Mouse (Mus musculus): ENCODE measurements around the gene Muc3a. TPM values are rescaled to one million over a fixed set of nuclear protein-coding genes. Genes with fewer than 3 reads are reported as not detected.

Gene Muc3a
- polyA plus RNA-seq (2015; fragmentation: Nextera tagmentation; extraction: Ambion mirVana), result not detected in 2 replicates

DNA sequence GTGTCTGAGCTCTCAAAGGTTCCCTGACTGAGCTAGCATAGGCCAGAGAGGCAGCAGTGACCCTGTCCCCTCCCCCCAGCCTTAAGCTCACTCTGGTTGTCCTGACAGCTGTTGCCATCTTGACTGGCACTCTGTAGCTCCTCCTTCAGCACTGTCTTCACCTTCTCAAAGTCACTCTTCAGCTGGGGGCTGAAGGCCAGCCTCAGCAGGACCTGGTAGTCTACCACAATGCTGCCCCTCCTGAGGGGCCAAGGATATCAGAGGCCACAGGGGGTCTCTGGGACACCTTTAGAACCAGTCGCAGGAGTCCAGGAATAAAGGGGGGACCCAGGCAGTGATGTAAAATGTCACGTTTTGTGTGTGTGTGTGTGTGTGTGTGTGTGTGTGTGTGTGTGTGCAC lies at the start of gene Muc3a:
Gene Muc3a (minus strand): TSS at position 101 of the 400 bp plus-strand sequence.
- Histone ChIP-seq H3K4me3 (no peak within 1 kb of the TSS), H3K4me2 (no peak within 1 kb of the TSS), H3K9me3 (replicated peaks) (no peaks in the 10 kb centered on the region), H3K27me3 (peaks cover 3% of the 10 kb centered on the region; the same call in 1 of the 2 replicates), H3K9ac (no peak within 1 kb of the TSS), H3K4me1 (no peaks in the 10 kb centered on the region), H3K36me3 (ENCODE audit: poor library complexity, severe bottlenecking) (no peaks in the 10 kb centered on the region), H3K27ac (no peak within 1 kb of the TSS)
- no peak for ATAC-seq
- WGBS, result 69% methylated on average over 2 of the region's 2 CpGs

DNA sequence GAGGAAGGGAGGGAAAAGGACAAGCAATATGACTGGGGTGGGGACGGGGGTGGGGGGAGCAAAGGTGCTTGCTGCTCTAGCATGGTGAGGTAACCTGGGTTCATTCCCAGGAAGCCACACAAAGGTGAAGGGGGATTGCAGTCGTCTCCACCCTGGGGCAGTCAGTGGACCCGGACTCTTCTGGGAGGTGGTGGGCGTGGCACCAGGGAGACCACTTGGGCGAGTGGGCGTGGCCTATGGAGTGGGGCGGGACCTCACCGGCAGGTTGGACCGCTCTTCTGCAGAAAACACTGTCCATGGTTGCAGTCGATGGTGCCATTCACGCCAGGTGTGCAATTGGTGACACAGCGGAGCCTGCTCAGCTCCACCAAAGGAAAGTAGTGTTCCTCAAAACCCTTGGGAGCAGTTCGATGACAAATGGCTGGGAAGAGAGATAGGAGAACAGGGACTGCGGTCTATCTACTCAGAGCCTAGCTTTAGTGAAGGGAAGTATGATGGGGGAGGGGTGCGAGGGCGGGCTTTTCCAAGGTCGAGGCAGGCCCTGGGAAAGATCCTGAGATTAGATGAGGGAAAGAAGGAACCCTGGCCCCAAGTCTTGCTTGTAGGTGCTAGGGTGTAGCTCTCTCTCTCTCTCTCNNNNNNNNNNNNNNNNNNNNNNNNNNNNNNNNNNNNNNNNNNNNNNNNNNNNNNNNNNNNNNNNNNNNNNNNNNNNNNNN lies 917 bp downstream of the Muc3a start:
- H3K4me2 ChIP-seq, result no peak overlapping the region
- no peak for ATAC-seq
- H3K27me3 ChIP-seq, result peaks cover 3% of the 10 kb centered on the region; the same call in 1 of the 2 replicates
- no peak overlapping the region for H3K4me3 ChIP-seq
- H3K27ac ChIP-seq, result no peak overlapping the region
- no peaks in the 10 kb centered on the region for H3K36me3 ChIP-seq (ENCODE audit: poor library complexity, severe bottlenecking)
- WGBS, result 30% methylated on average over 17 of the region's 17 CpGs
- H3K9ac ChIP-seq, result no peak overlapping the region
- no peaks in the 10 kb centered on the region for H3K9me3 ChIP-seq (replicated peaks)
- no peaks in the 10 kb centered on the region for H3K4me1 ChIP-seq

DNA sequence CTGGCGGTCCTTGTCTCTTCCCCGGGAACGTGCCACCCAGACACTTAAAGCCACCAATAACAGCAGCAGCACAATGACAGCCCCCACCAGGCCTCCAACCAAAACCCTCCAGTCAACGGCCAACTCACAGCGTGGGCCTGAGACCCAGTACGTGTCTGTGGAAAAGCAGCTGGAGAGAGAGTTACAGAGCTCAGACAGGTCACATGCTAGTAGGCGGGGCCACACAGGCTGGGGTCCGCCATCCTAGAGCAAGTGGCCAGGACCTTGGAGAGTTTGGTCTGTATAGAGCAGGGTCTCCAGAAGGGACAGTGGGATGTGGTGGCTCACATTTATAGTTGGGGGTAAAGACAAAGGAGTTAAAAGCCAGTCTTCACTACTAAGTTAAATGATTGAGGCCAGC lies 1.5 kb downstream of the Muc3a start:
- H3K4me3 ChIP-seq, result no peak overlapping the region
- H3K36me3 ChIP-seq (ENCODE audit: poor library complexity, severe bottlenecking), result no peaks in the 10 kb centered on the region
- ATAC-seq, result no peak
- H3K4me1 ChIP-seq, result no peaks in the 10 kb centered on the region
- 74% methylated on average over 8 of the region's 8 CpGs for WGBS
- peaks cover 3% of the 10 kb centered on the region; the same call in 1 of the 2 replicates for H3K27me3 ChIP-seq
- H3K9ac ChIP-seq, result no peak overlapping the region
- H3K4me2 ChIP-seq, result no peak overlapping the region
- H3K9me3 ChIP-seq (replicated peaks), result no peaks in the 10 kb centered on the region
- H3K27ac ChIP-seq, result no peak overlapping the region

DNA sequence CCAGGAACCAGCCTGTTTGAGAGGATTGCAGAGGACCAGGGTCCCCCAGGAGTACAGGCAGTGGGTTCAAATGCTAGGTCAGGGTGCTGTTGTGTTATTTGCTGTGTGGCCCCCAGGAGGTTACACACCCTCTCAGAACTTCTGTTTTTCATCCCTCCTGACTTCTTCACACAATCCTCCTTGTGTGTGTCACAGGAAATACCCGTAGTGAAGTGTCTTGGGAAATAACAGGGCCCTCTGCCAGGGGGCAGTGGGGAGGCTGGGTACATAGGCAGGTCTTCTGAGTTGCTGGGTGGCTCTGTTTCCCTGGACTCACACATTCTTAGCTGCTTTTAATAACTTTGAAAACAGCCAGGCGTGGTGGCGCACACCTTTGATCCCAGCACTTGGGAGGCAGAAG lies 6.9 kb downstream of the Muc3a start:
- no peaks in the 10 kb centered on the region for H3K36me3 ChIP-seq (ENCODE audit: poor library complexity, severe bottlenecking)
- 91% methylated on average over 3 of the region's 3 CpGs for WGBS
- no peaks in the 10 kb centered on the region for H3K27me3 ChIP-seq
- no peak for ATAC-seq
- H3K4me2 ChIP-seq, result no peak overlapping the region
- H3K9me3 ChIP-seq (replicated peaks), result no peaks in the 10 kb centered on the region
- no peaks in the 10 kb centered on the region for H3K4me1 ChIP-seq
- no peak overlapping the region for H3K27ac ChIP-seq
- H3K9ac ChIP-seq, result no peak overlapping the region
- H3K4me3 ChIP-seq, result no peak overlapping the region

DNA sequence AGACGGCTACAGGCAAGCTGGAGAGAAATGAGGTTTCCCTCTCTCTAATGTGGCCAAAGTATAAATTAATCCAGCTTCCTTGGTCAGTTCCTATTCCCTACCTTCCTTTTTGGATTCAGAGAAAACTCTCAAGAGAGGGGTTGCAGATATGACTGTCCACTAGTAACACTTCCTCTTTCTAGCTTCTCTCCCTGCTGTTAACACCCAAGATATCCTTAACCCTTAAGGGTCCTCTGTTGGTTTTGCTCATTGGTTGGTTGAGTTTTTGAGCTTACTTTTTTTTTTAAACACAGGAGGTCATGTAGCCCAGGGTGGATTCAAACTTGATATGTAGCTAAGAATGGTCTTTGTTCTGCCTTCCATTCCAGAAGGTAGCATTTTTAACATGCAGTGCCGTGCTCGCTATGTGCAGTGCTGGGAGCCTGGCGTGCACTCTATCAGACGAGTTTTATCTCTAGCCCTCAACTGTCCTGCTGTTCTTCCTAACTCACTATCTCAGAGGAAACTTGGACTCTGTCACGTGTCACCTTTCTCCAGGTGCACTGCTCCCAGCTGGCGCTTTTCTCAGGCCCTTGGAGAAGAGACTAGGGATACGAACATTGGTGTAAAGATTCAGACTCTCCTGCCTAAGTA lies 17.6 kb downstream of the Muc3a start:
- ATAC-seq, result no peak
- no peak overlapping the region for H3K4me2 ChIP-seq
- H3K9ac ChIP-seq, result no peak overlapping the region
- H3K9me3 ChIP-seq (replicated peaks), result no peaks in the 10 kb centered on the region
- H3K4me1 ChIP-seq, result no peaks in the 10 kb centered on the region
- no peaks in the 10 kb centered on the region for H3K36me3 ChIP-seq (ENCODE audit: poor library complexity, severe bottlenecking)
- no peak overlapping the region for H3K27ac ChIP-seq
- 84% methylated on average over 8 of the region's 8 CpGs for WGBS
- H3K4me3 ChIP-seq, result no peak overlapping the region
- H3K27me3 ChIP-seq, result peaks cover 4% of the 10 kb centered on the region; the same call in 1 of the 2 replicates

DNA sequence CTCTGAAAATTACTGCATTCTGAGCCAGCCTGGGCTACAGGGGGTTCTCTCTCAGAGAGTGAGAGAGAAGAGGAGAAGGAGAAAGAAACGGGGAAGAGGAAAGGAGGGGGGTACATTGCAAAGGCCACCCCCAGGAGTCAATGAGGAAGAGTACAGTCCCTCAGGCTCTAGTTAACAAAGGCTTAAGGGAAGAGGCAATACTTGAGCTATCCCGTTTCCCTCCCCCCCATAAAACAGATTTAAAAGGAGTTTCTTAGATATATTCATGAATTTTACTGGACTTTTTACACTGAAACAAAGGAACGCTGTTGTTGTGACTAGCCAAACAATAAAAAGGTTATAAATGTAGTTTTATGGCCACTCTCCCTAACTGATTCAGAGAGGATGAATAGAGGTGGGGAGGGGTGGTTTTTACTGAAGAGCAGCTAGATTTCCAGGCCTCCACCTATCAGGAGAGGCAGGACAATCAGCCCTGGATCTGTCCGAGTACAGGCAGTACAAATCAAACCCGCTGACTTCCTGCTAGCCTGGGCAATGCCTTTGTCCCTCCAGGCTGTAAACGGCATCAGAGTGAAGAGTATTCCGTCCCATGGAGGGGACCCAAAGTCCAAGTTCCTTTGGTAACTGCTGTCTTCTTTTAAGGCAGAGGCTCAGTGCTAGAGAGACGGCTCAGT lies 18.8 kb downstream of the Muc3a start:
- ATAC-seq, result no peak
- Histone ChIP-seq H3K27ac (no peak overlapping the region), H3K27me3 (peaks cover 8% of the 10 kb centered on the region; the same call in 1 of the 2 replicates), H3K4me2 (no peak overlapping the region), H3K9ac (no peak overlapping the region), H3K36me3 (ENCODE audit: poor library complexity, severe bottlenecking) (no peaks in the 10 kb centered on the region), H3K4me1 (0 out of 2 replicates have a peak, but pooled peaks cover 3% of the 10 kb centered on the region), H3K9me3 (replicated peaks) (no peaks in the 10 kb centered on the region), H3K4me3 (no peak overlapping the region)
- 75% methylated on average over 8 of the region's 8 CpGs for WGBS

DNA sequence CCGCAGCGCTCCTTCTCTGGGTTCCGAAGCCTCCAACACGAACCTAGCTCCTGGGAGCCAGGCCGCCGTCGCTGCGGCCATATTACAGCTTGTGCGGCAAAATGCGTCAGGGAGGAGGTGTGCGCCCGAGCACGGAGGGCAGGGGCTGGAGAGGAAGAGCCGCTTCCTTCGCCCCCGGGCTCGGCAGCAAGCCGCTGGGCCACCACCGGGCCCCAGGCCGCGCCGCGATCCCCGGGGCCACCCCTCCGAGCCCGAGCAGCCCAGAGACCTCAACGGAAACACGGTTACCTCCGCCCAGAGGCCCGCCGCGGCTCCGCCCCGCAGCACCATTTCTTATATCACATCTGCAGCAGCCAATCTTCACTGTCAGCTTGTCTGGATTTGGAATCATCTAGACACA lies 22.9 kb downstream of the Muc3a start:
- peak overlapping the region; percentile 73 for H3K4me2 ChIP-seq
- peak overlapping the region; percentile 75 for H3K9ac ChIP-seq
- H3K36me3 ChIP-seq (ENCODE audit: poor library complexity, severe bottlenecking), result no peaks in the 10 kb centered on the region
- ATAC-seq, result no peak
- H3K27me3 ChIP-seq, result peaks cover 9% of the 10 kb centered on the region; the same call in 1 of the 2 replicates
- H3K4me3 ChIP-seq, result peak overlapping the region; percentile 53
- no peak overlapping the region for H3K27ac ChIP-seq
- H3K4me1 ChIP-seq, result 0 out of 2 replicates have a peak, but pooled peaks cover 3% of the 10 kb centered on the region
- 5% methylated on average over 31 of the region's 34 CpGs for WGBS
- H3K9me3 ChIP-seq (replicated peaks), result no peaks in the 10 kb centered on the region

DNA sequence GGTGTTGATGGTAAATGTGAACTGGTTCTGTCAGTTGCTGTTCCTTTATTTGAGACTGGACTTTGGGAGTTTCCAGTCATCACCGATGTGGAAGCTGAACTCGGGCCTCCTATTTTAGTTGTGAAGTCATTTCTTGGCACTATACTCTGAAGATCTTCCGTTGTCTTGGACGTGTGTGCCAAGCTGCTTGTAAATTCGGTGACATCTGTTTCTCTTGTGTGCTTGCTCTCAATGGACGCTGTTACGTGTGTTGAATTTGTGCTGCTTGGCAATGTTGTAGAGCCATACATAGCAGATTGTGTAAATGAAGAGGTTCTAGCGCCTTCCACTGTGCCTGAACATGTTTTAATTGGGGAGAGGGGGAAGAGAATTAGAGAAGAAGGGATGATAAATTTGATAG lies 26.8 kb downstream of the Muc3a start:
- no peak for ATAC-seq

DNA sequence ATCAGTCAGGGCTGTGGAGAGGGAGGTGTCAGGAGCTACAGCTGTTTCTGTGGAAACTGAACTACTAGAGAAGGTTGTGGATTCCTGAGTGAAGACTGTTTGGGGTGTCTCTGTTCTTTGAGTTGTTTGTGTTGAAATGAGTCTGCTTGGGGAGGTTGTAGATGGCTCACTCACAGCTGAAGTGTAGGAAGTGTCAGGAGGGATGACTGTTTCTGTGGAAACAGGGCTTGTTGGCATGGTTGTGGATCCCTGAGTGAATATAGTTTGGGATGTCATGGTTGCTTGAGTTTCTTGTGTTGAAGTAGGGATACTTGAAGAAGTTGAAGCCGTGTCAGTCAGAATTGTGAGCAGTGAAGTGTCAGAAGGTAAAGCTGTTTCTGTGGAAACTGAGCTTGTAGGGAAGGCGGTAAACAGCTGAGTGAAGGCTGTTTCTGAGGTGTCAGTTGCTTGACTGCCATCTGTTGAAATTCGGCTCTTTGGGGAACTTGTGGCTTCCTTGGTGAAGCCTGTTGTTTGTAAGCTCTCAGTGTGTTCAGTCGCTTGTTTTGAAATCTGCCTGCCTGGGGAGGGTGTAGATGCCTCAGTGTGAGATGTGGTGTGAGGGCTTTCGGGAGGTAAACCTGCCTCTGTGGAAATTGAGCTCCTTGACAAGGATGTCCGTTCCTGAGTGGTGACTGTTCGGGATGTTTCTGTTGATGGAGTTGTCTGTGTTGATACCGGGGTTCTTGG lies 32.4 kb downstream of the Muc3a start:
- Histone ChIP-seq H3K36me3 (ENCODE audit: poor library complexity, severe bottlenecking) (no peaks in the 10 kb centered on the region), H3K27ac (no peak overlapping the region)
- no peak for ATAC-seq

More for the DNA sequence above, 26.8 kb downstream of the Muc3a start:
- Histone ChIP-seq H3K36me3 (ENCODE audit: poor library complexity, severe bottlenecking) (no peaks in the 10 kb centered on the region), H3K4me1 (0 out of 2 replicates have a peak, but pooled peaks cover 3% of the 10 kb centered on the region), H3K27me3 (peaks cover 9% of the 10 kb centered on the region; the same call in 1 of the 2 replicates), H3K4me3 (no peak overlapping the region), H3K4me2 (no peak overlapping the region), H3K9ac (no peak overlapping the region), H3K9me3 (replicated peaks) (no peaks in the 10 kb centered on the region), H3K27ac (no peak overlapping the region)
- WGBS, result 81% methylated on average over 8 of the region's 8 CpGs

DNA sequence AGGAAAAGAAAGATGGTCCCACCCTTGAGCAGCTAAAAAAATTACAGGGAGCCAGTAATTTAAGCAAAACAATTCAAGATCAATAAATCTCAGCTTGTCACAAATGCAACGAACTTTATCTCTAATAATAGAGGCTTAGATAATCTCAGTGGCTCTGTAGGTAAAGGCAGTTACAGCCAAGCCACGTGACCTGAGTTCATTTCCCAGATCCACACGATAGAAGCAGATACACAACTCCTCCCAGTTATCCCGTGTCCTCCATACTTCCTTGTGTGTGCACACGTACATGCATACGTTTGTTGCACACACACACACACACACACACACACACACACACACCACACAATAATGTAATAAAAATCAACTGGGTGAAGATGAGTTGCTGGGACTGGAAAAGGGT lies 38.2 kb downstream of the Muc3a start:
- 83% methylated on average over 6 of the region's 6 CpGs for whole genome bisulfite sequencing
- Histone ChIP-seq H3K4me2 (no peak overlapping the region), H3K9me3 (replicated peaks) (no peaks in the 10 kb centered on the region), H3K4me1 (no peaks in the 10 kb centered on the region), H3K27ac (no peak overlapping the region), H3K9ac (no peak overlapping the region), H3K27me3 (0 out of 2 replicates have a peak, but pooled peaks cover 2% of the 10 kb centered on the region), H3K4me3 (no peak overlapping the region), H3K36me3 (ENCODE audit: poor library complexity, severe bottlenecking) (no peaks in the 10 kb centered on the region)
- no peak for ATAC-seq

More for the DNA sequence above, 32.4 kb downstream of the Muc3a start:
- Histone ChIP-seq H3K4me1 (no peaks in the 10 kb centered on the region), H3K4me3 (no peak overlapping the region), H3K9ac (no peak overlapping the region), H3K4me2 (no peak overlapping the region), H3K27me3 (0 out of 2 replicates have a peak, but pooled peaks cover 4% of the 10 kb centered on the region), H3K9me3 (replicated peaks) (no peaks in the 10 kb centered on the region)
- WGBS, result 84% methylated on average over 8 of the region's 8 CpGs

DNA sequence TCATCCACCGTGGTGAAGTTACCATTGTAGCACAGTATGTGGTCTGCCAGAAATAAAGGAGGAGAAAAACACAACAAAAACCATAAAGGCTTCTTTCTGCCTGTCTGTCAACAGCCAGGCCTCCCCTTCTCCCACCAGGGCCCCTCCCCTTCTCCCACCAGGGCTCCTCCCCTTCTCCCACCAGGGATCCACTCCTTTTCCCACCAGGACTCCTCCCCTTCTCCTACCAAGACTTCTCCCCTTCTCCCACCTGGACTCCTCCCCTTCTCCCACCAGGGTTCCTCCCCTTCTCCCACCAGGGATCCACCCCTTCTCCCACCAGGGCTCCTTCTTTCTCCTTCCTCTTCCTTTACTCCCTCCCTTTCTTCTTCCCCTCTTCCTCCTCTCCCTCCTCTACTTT lies 39.6 kb downstream of the Muc3a start:
- no peak overlapping the region for H3K27ac ChIP-seq
- no peak overlapping the region for H3K9ac ChIP-seq
- WGBS, result 13% methylated on average over 1 of the region's 1 CpGs
- no peak overlapping the region for H3K4me3 ChIP-seq
- no peaks in the 10 kb centered on the region for H3K4me1 ChIP-seq
- ATAC-seq, result no peak
- H3K9me3 ChIP-seq (replicated peaks), result no peaks in the 10 kb centered on the region
- no peaks in the 10 kb centered on the region for H3K36me3 ChIP-seq (ENCODE audit: poor library complexity, severe bottlenecking)
- 0 out of 2 replicates have a peak, but pooled peaks cover 2% of the 10 kb centered on the region for H3K27me3 ChIP-seq
- no peak overlapping the region for H3K4me2 ChIP-seq
